Mouse (Mus musculus): ENCODE results near the gene Rab3d. TPM values are rescaled to one million over a fixed set of nuclear protein-coding genes. Genes with fewer than 3 reads are reported as not detected.

Rab3d gene
- 15.3 and 20.2 TPM in 2 replicates for polyA plus RNA-seq (2015; fragmentation: Nextera tagmentation; extraction: Ambion mirVana)

DNA sequence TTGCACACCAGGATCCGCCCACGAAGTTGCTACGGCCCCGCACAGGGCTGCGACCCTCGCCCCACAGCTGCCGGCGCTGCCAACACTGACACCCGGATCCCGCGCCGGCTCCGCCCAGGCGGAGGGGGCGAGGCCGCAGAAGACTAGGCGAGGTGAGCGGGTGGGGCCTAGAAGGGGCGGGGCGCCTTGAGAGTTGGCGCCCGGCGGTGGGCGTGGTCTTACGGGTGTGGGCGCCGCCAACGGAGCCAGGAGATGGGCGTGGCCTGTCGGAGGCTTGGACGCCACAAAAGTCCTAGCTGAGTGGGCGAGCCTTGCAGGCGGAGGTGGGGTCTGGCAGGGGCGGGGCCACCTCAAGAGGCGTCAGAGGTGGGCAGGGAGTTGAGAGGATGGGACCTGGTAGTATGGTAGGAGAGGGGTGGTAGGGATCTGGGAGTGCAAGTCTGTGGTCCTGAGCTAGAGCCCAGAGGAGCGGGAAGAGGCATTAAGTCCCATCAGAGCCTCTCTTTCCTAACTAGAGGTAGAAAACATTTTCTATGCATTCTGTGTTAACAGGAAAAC, at the start of gene Rab3d:
TSS of gene Rab3d (minus strand) at position 158 of the 558 bp plus-strand sequence.
- Histone ChIP-seq H3K4me3 (peak within 1 kb of the TSS; percentile 62), H3K27ac (peak within 1 kb of the TSS; percentile 37), H3K36me3 (no peaks in the 10 kb centered on the region), H3K27me3 (peaks cover 4% of the 10 kb centered on the region), H3K4me2 (peak within 1 kb of the TSS; percentile 98), H3K9me3 (no peaks in the 10 kb centered on the region), H3K9ac (peak within 1 kb of the TSS; percentile 60), H3K4me1 (peaks cover 18% of the 10 kb centered on the region)
- peak; percentile 92 for ATAC-seq (ENCODE audit: borderline replicate concordance, extremely low read depth, low FRiP score, low TSS enrichment)
- under 1% methylated on average over 36 of the region's 36 CpGs for WGBS

DNA sequence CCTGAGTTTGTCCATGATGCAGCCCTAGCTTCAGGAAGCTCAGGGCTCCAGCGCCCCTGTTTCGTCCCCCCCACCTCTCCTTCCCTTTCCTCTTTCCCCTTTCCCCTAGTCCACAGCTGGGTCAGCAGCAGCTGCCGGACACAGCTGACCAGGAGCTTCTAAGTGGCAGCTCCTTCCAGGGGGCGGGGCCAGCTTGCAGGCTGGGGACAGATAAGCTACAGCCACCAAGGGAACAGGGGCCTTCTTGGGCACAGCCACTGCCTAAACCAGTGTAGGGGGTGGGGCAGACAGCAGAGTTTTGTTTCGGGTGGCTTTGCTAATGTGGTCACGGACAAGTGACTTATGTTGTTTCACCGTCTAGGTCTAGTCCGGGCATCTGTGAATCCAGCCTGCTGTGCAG, 45.4 kb upstream of the Rab3d start, which contains the start of gene Epor:
TSS of gene Epor (minus strand) at position 90 of the 400 bp plus-strand sequence.
- Histone ChIP-seq H3K9ac (peak within 1 kb of the TSS; percentile 43), H3K4me3 (peak within 1 kb of the TSS; percentile 47), H3K4me1 (peaks cover 35% of the 10 kb centered on the region), H3K36me3 (no peaks in the 10 kb centered on the region), H3K27me3 (peaks cover 35% of the 10 kb centered on the region), H3K9me3 (no peaks in the 10 kb centered on the region), H3K4me2 (peak within 1 kb of the TSS; percentile 84), H3K27ac (no peak within 1 kb of the TSS)
- ATAC-seq (ENCODE audit: borderline replicate concordance, extremely low read depth, low FRiP score, low TSS enrichment), result peak; percentile 43; the same call in 1 of the 2 replicates
- WGBS, result 14% methylated on average over 8 of the region's 8 CpGs

DNA sequence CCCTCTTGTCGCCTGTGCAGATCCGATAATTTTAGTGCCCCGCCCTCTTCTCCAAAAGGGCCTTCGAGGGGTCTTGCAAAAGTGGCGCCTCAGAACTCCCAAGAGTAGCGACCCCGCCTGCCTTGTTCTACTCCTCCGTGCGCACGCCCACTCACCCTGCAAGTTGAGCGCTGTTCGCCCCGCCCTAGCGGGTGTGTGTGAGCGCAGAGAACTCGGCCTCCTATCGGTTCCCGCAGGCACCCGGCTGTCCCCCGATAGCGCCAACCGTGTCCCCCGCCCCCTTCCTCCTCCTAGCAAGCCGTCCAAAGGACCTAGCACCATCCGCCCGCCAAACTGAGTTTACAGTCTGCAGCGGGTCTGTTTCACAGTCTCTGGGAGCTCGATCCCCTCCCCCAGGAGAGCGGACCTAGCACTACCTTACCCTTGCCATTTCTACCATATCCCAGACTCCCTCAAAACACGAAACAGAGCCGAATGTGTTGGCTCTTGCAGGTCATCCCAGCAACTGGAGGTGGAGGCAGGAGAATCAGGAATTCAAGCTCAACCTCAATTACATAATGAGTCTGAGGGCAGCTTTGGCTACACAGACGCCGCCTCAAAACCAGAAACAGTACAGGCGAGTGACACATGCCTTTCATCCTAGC, 44.5 kb upstream of the Rab3d start:
- peak overlapping the region; percentile 43 for H3K9ac ChIP-seq

DNA sequence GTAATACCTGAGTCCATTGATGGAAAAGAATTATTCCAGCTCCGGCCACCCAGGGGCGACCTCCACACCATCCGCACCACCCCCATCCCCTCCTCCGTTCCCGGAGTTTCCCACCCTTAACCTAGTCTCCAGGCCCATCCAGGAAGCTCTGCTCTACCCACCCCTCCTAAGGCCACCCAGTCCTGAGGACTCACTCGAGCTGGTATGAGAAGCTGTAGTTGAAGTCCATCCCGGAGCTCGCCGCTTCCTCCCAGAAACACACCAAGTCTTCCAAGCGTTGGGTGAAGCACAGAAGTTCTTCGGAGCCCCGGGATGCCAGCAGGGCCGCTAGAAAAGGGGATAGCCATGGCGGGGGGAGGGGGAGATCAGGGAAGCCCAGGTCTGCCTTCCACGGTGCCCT, 44.0 kb upstream of the Rab3d start:
- Histone ChIP-seq H3K27ac (no peak overlapping the region), H3K36me3 (no peaks in the 10 kb centered on the region), H3K4me1 (peaks cover 35% of the 10 kb centered on the region), H3K27me3 (peaks cover 35% of the 10 kb centered on the region), H3K4me3 (peak overlapping the region; percentile 47), H3K9ac (peak overlapping the region; percentile 43), H3K4me2 (peak overlapping the region; percentile 84), H3K9me3 (no peaks in the 10 kb centered on the region)
- no peak; the same call in 1 of the 2 replicates for ATAC-seq (ENCODE audit: borderline replicate concordance, extremely low read depth, low FRiP score, low TSS enrichment)
- WGBS, result under 1% methylated on average over 15 of the region's 15 CpGs

More for the DNA sequence above, 44.5 kb upstream of the Rab3d start:
- Histone ChIP-seq H3K9me3 (no peaks in the 10 kb centered on the region), H3K36me3 (no peaks in the 10 kb centered on the region), H3K4me2 (peak overlapping the region; percentile 84), H3K4me3 (peak overlapping the region; percentile 47), H3K4me1 (peaks cover 35% of the 10 kb centered on the region), H3K27me3 (peaks cover 35% of the 10 kb centered on the region), H3K27ac (no peak overlapping the region)
- ATAC-seq (ENCODE audit: borderline replicate concordance, extremely low read depth, low FRiP score, low TSS enrichment), result peak; percentile 86
- WGBS, result 3% methylated on average over 34 of the region's 34 CpGs

DNA sequence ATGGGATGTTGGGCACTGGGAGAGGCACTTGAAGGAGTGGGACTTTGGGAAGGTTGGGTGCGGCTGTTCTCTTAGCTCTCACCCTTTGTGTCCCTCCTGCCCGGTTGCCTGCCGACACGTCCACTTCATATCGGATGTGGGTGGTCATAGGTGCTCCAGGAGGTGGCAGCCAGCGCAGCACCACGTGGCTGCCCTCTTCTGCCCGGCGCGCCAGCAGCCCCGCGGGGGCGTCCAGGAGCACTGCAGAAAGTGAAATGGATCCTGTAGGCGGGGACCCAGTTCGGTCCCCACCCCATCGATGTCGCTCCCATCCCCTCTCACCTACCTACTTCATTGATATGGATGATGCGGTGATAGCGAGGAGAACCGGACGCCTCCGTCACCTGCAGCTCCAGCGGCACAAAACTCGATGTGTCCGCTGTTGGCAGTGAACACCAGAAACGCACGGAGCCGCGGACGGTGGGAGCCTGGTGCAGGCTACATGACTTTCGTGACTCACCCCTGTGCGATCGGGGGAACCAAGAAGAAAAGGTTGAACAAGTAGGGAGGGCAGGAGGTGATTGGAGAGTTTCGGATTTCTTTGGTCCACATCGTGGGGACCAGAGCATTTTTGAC, 43.5 kb upstream of the Rab3d start:
- H3K27ac ChIP-seq, result no peak overlapping the region
- H3K4me1 ChIP-seq, result peaks cover 38% of the 10 kb centered on the region
- H3K27me3 ChIP-seq, result peaks cover 35% of the 10 kb centered on the region
- peak overlapping the region; percentile 84 for H3K4me2 ChIP-seq
- no peaks in the 10 kb centered on the region for H3K36me3 ChIP-seq
- peak overlapping the region; percentile 47 for H3K4me3 ChIP-seq
- 1% methylated on average over 35 of the region's 35 CpGs for WGBS
- ATAC-seq (ENCODE audit: borderline replicate concordance, extremely low read depth, low FRiP score, low TSS enrichment), result no peak
- H3K9me3 ChIP-seq, result no peaks in the 10 kb centered on the region
- H3K9ac ChIP-seq, result peak overlapping the region; percentile 43; the same call in 1 of the 2 replicates

DNA sequence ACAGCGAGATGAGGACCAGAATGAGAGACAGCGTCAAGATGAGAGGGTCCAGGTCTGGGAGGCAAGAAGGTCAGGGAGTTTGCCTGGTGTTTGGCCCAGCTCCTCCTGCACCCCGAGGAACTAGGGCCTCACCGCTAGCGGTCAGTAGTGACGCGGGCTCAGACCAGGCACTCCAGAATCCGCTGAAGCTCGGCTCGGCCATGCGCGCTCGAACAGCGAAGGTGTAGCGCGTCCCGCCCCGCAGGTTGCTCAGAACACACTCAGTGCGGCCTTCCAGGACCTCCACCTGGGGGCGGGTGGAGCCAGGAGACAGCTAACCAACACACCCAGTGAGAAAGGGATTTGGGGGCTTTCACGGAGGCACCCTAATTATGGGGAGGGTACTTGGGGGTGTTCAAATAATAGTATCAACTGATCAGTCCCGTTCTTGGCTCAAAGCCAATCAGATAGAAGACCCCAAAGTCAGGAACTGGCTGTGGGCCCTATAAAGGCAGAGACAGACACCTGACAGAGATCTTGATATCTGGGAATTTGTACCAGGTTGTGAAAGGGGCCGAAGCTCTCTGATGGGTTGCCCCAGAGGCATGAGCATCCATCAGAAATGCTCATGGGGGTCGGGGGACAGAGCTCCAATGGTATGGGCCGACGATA, 42.7 kb upstream of the Rab3d start:
- Histone ChIP-seq H3K4me1 (peaks cover 42% of the 10 kb centered on the region), H3K4me3 (peak overlapping the region; percentile 47; the same call in 1 of the 2 replicates), H3K9me3 (no peaks in the 10 kb centered on the region), H3K36me3 (no peaks in the 10 kb centered on the region), H3K27me3 (peaks cover 35% of the 10 kb centered on the region), H3K4me2 (peak overlapping the region; percentile 84), H3K27ac (0 out of 2 replicates have a peak overlapping the region, but pooled peaks have one; percentile 12), H3K9ac (peak overlapping the region; percentile 43; the same call in 1 of the 2 replicates)
- ATAC-seq (ENCODE audit: borderline replicate concordance, extremely low read depth, low FRiP score, low TSS enrichment), result no peak
- 14% methylated on average over 26 of the region's 26 CpGs for WGBS

DNA sequence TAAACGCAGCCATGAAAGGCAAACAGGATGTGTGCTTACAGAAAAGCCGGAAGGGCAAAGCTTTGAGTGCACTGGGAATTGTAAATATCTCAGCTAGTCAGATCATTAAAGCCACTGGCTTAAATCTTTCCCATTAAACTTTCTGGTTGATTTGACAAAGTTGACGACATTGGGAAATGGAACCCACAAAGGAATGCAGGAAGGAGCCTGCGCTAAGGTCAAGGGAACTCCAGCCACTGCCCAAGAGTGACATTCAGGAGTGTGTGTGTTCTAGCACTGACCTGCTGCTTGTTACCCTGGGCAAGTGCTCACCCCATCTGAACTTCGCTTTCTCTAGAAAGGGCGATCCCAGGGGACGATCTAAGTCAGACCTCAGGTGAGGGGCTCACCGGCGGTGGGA, 42.1 kb upstream of the Rab3d start:
- no peak for ATAC-seq (ENCODE audit: borderline replicate concordance, extremely low read depth, low FRiP score, low TSS enrichment)
- Histone ChIP-seq H3K9me3 (no peaks in the 10 kb centered on the region), H3K36me3 (no peaks in the 10 kb centered on the region), H3K27ac (0 out of 2 replicates have a peak overlapping the region, but pooled peaks have one; percentile 12), H3K4me2 (peak overlapping the region; percentile 84), H3K27me3 (peaks cover 35% of the 10 kb centered on the region), H3K4me1 (peaks cover 42% of the 10 kb centered on the region), H3K4me3 (no peak overlapping the region), H3K9ac (no peak overlapping the region)
- 43% methylated on average over 9 of the region's 9 CpGs for WGBS

DNA sequence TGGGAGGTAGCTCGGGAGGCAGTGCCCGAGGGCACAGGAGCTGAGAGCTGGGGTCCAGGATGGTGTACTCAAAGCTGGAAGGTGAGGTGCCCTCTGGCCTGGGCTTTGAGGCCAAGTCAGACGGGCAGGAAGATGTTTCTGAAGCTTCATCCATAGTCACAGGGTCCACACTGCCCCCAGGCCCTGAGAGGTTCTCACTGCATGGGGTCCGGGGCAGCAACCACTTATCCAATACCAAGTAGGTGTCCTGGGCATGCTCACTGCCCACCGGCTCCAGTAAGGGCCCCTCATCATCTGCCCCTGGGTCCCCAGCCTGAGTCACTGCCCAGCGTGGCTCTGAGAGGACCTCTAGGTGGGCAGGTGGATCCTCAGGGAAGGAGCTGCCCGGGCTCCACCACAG, 41.3 kb upstream of the Rab3d start:
- no peak overlapping the region for H3K27ac ChIP-seq

DNA sequence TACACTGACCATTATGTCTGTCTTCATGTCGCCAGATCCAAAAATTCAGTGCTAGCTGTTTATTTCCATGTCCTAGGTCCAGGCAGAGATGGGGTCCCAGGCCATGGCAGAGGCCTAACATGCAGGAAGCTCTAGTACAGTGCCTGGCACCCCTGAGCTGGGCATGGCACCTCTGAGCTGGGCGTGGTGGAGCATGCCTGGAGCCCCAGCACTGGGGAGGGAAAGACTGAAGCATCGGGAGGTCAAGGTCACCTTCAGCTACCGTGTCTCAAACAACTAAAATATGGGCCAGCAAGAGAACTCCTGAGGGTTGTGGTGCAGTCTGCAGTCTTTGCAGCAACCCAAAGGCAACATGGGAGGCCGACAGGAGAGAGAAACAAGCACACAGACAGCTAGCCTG, 40.4 kb upstream of the Rab3d start:
- WGBS, result 76% methylated on average over 5 of the region's 5 CpGs
- no peak for ATAC-seq (ENCODE audit: borderline replicate concordance, extremely low read depth, low FRiP score, low TSS enrichment)
- Histone ChIP-seq H3K9ac (no peak overlapping the region), H3K4me2 (no peak overlapping the region), H3K27ac (no peak overlapping the region), H3K4me1 (peaks cover 43% of the 10 kb centered on the region), H3K27me3 (peaks cover 35% of the 10 kb centered on the region), H3K9me3 (no peaks in the 10 kb centered on the region), H3K4me3 (no peak overlapping the region), H3K36me3 (no peaks in the 10 kb centered on the region)

More for the DNA sequence above, 41.3 kb upstream of the Rab3d start:
- Histone ChIP-seq H3K4me3 (no peak overlapping the region), H3K4me2 (no peak overlapping the region), H3K36me3 (no peaks in the 10 kb centered on the region), H3K4me1 (peaks cover 46% of the 10 kb centered on the region), H3K9ac (no peak overlapping the region), H3K27me3 (peaks cover 35% of the 10 kb centered on the region), H3K9me3 (no peaks in the 10 kb centered on the region)
- ATAC-seq (ENCODE audit: borderline replicate concordance, extremely low read depth, low FRiP score, low TSS enrichment), result no peak
- WGBS, result 76% methylated on average over 7 of the region's 7 CpGs

DNA sequence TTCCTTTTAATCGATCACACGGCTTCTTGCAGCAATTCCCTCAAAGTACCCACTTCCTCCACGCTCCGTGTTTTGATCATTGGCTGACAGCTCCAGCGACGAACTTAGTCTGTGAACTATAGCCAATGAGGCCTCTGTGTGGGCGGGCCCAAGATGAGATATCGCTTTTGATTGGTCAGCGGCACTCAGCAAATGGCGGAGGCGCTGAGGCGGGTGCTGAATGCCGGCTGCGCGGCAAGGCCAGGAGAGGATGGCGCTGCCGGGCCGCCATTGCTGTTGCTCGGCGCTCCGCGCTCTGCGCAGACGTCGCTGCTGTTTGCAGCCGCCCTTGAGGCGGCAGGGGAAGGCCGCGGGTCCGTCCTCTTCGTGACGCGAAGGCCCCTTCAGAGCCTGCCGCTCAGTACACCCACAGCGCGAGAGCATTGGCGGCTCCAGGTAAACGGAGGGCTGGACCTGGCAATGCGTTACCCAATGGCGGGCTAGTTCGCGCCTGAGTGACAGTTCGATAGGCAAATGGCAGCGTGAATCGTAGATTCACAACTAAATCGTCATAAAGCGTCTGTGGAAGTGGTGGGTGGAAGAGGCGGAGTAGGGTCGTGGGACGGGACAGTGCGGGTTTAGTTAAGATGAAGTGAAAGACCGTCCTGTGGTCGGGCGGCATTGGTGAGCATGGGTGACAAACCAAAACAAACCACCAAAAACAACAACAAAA, 37.7 kb upstream of the Rab3d start, which contains the start of gene Swsap1:
TSS of gene Swsap1 (plus strand) at position 186 of the 712 bp plus-strand sequence.
- H3K9ac ChIP-seq, result peak within 1 kb of the TSS; percentile 78
- H3K27ac ChIP-seq, result peak within 1 kb of the TSS; percentile 95
- H3K4me1 ChIP-seq, result peaks cover 17% of the 10 kb centered on the region
- no peaks in the 10 kb centered on the region for H3K9me3 ChIP-seq
- ATAC-seq (ENCODE audit: borderline replicate concordance, extremely low read depth, low FRiP score, low TSS enrichment), result peak; percentile 98
- peak within 1 kb of the TSS; percentile 73 for H3K4me3 ChIP-seq
- WGBS, result 2% methylated on average over 53 of the region's 54 CpGs
- H3K36me3 ChIP-seq, result no peaks in the 10 kb centered on the region
- peaks cover 9% of the 10 kb centered on the region for H3K27me3 ChIP-seq
- peak within 1 kb of the TSS; percentile 76 for H3K4me2 ChIP-seq

DNA sequence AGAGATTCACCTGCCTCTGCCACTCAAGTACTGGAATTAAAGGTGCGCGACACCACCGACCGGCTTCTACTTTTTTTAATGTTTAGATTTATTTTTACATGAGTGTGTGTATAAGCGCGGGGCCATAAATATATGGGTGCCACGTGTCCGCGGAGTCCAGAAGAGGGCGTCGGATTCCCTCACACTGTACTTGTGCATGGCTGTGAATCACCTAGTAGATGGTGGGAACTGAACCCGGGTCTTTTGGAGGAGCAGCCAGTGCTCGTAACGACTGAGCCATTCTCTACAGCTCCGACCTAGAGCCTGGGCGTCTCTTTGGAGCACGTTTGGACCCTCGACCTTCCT, 37.2 kb upstream of the Rab3d start:
- peak overlapping the region; percentile 78 for H3K9ac ChIP-seq
- 1% methylated on average over 18 of the region's 18 CpGs for WGBS
- H3K36me3 ChIP-seq, result no peaks in the 10 kb centered on the region
- peak overlapping the region; percentile 95; the same call in 1 of the 2 replicates for H3K27ac ChIP-seq
- ATAC-seq (ENCODE audit: borderline replicate concordance, extremely low read depth, low FRiP score, low TSS enrichment), result peak; percentile 62
- H3K9me3 ChIP-seq, result no peaks in the 10 kb centered on the region
- peaks cover 4% of the 10 kb centered on the region; the same call in 1 of the 2 replicates for H3K27me3 ChIP-seq
- H3K4me2 ChIP-seq, result peak overlapping the region; percentile 76
- peak overlapping the region; percentile 73 for H3K4me3 ChIP-seq
- H3K4me1 ChIP-seq, result peaks cover 12% of the 10 kb centered on the region
